Mouse (Mus musculus) heart, postnatal 4 days (tissue): ENCODE results near the gene Cry2. TPM values are rescaled to one million over a fixed set of nuclear protein-coding genes. Genes with fewer than 3 reads are reported as not detected.
"Not testable (repeated sequence)": the region's sequence is repeated elsewhere in the genome, so short reads cannot be mapped to it uniquely, and the experiment has no call there.

Experiments used
- DNase-seq: peaks from one replicate; pipeline ENCODE4 v3.0.0; 2021
- total RNA-seq, 2 experiments: library from RNA; stranded (reverse); gene quantifications; 2 replicates each; pipeline ENCODE4 v1.2.3; 2021

The Cry2 gene
- total RNA-seq, 2 experiments from 2014 or later = 28.5 TPM

- DNase-seq = no peak
These were observed 12.0 kb downstream of the Cry2 start for GRCm38 (mm10) chr2:92421723-92422387.

DNA sequence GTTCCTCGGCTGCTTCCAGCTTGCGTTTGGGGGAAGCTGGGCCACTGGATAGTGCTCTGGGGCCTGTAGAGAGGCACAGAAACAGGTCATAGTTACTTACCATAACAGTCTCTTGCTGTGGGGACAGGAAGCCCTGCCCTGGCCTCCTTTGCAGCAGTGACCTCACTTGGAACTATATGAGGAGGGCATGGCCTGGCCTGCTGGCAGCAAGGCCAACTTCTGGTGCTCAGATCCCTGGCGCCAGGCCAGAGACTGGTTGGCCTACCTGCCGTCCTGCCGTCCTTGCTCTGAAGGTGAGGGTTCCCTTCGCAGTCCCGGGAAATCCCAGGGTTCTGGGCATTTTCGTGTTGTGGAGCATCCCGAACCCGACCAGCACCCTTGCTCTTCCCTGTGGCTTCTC is 22.1 kb downstream of the Cry2 start:
- DNase-seq = peak; percentile 48

GRCm38 (mm10) chr2:92408309-92409045 is 25.4 kb downstream of the Cry2 start:
- no peak for DNase-seq

DNA sequence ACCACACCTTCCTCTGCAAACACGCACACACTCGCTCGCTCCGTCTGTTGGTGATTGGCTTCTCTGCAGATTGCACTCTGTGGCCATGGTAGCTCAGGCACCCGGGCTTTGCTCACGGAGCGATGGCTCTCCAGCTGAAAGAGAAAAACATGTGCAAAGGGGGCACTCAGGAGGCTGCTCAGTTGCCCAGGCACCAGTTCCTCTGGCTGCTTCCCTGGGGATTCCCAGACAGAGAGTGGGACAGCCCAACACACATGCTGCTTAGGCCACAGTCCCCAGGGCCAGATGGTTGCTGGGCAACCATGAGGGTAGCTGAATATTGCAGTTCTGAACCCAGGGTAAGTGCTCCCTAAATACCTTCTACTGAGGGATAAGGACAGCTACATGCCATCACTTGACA is 28.2 kb downstream of the Cry2 start:
- peak; percentile 4 for DNase-seq

GRCm38 (mm10) chr2:92404737-92405136 is 29.1 kb downstream of the Cry2 start:
- DNase-seq = no peak

GRCm38 (mm10) chr2:92403776-92404319 is 30.0 kb downstream of the Cry2 start:
- DNase-seq = no peak

DNA sequence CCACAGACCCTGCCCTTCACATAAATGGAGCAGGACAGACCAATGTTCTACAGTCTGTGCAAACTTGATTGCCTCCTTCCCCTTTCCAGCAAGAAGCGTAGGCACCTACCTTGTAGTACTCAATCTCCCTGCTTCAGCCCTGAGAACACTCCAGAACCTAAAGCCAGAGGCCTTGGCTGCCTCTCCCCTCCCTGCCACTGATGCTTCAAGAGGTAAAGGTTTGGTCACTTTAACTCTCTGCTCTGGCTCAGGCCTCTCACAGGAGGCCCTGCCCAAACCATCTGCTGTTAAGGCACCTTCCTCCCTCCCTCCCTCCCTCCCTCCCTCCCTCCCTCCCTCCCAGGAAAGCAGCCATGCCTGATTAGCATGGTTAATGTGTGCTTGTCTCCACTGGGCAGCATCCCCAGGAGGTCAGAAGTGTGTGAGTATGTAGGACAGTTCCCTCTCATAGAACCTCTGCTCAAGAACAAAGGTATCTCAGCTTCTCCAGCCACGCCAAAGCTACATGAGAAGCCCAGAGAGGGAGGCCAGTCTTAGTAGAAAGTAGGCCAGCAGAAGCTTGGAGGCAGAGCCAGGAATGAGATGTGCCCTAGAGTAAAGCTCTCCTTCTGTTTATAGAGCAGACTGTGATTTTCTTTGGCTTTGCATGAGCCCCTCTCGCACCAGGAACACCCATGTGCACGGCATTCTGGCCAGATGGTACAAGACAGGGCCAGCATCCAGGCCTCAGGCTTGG is 31.1 kb downstream of the Cry2 start:
- DNase-seq = no peak

- peak; percentile 34 for DNase-seq
These were observed 32.7 kb downstream of the Cry2 start, which contains the start of gene Mapk8ip1 for GRCm38 (mm10) chr2:92401091-92401561. Mapk8ip1 (minus strand) TSS chr2:92401263.

GRCm38 (mm10) chr2:92400682-92401081 is 33.2 kb downstream of the Cry2 start:
- no peak for DNase-seq

DNA sequence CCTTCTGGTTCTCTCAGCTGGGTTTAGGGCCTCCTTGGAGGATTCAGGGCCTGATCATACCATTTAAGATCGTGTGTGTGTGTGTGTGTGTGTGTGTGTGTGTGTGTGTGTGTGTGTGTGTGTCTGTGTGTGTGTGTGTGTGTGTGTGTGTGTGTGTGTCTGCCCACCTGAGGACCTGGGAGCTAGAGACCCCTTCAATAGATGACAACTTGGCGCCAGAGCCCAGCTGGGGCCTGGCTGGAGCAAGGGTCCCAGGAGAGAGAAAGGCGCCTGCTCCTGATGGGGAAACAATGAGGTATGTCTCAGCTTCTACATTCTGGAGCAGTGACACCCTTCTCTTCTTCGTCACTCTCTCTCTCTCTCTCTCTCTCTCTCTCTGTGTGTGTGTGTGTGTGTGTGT is 34.0 kb downstream of the Cry2 start:
- not testable (repeated sequence) for DNase-seq

DNA sequence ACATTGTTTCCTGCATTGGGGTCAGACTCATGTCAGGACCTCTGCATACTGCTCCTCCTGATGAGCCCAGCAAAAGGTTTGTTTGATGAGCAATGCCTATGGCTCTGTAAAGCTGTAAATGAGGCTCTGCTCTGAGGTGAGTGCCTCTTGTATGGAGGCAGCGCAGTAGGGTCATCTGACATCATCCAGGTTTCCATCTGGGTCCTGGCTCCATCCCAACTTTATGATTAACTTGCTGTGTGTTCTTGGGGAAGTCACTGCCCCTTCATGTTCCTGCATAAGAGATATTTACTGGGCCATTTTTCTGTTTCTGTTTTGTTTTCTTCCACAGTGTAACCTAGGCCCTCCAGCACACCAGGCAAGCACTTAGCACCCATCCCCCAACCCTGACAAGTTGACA is 36.4 kb downstream of the Cry2 start:
- no peak for DNase-seq

- no peak for DNase-seq
These were observed 38.3 kb downstream of the Cry2 start for GRCm38 (mm10) chr2:92395535-92395934.

GRCm38 (mm10) chr2:92392318-92393264 is 41.3 kb downstream of the Cry2 start:
- peak; percentile 37 for DNase-seq

GRCm38 (mm10) chr2:92391703-92392317 is 42.0 kb downstream of the Cry2 start:
- no peak for DNase-seq

GRCm38 (mm10) chr2:92391116-92391515 is 42.7 kb downstream of the Cry2 start:
- DNase-seq = no peak

- no peak for DNase-seq
These were observed 43.5 kb downstream of the Cry2 start for GRCm38 (mm10) chr2:92390206-92390930.

DNA sequence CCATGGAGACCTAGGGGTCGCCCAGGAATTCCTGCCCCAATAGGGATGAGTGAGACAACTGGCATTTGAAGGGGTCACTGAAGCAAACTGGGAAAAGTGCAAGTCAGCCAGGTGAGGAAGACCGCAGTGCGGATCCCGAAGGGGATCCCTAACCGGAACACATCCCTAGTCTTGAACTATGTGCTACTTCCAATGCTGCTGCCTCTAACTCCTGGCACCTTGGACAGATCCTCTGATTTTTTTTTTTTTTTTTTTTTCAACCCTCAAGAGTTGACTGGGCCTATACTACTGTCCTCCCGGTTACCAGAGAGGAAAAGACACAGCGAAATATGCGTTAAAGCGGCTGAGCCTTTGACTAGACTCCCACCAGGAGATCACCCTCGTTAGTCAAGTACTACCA is 44.2 kb downstream of the Cry2 start:
- no peak for DNase-seq

DNA sequence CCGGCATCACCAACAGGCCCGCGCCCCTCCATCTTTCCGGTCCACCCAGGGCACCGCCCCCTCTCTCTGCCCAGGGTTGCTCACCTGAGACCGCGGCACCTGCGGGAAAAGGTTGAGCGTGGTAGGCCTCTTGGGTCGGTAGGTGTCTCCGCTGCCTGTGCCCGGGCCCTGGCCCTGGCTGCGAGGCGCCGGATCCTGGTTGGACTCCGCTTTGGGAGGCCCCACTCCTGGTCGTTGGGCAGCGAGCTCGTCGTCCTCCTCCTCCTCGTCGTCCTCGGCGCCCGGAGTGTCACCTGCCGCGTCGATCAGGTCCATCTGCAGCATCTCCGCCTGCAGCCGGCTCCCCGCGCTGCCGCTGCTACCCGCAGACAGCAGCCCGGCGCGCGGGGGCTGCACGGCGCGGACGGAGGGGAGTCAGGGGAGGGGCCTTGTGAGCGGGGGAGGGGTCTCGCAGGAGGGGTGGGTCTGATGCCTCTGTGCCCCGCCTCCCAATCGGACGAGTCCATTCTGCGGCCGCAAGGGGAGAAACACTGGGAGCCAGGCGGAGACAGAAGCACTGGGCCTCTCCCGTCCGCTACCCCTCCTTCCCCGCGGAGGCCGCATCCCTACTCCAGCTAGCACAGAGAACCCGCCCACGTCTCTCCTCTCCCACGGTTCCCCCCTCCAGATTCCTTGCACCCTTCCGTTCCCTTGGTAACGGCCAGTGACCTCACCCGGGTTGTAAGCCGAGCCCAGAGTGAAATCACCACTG is 44.8 kb downstream of the Cry2 start:
- peak; percentile 85 for DNase-seq

DNA sequence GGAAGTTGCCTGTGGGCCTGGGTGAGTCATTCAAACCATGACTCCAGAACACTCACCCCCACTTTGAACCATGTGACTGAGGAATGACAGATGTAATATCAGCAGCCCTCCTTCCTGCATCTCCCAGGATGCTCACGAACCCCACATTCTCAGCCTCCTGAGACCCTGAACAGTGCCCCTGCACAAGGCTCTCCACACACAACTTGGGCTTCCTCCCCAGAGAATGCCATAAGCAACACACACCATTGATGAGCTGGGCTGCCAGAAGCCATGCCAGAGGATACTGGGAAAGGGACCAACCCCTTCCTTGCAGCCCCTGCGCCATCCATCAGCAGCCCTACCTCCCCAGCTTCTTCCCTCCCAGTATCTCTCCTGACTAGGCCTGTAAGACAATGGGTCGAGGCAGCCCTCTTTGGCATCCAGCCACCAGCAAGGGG is 45.7 kb downstream of the Cry2 start:
- no peak for DNase-seq

- no peak for DNase-seq
These were observed 46.2 kb downstream of the Cry2 start for GRCm38 (mm10) chr2:92387646-92388045.
